Mouse (Mus musculus) heart, embryonic 13.5 days (tissue): ENCODE data around the gene Tmem192. TPM values are rescaled to one million over a fixed set of nuclear protein-coding genes. Genes with fewer than 3 reads are reported as not detected.
"Not testable (repeated sequence)": the region's sequence is repeated elsewhere in the genome, so short reads cannot be mapped to it uniquely, and the experiment has no call there.

Source experiments
- ATAC-seq: fragments of 200-750 bp; cut with Nextera tagmentation; 2 replicates; pipeline ENCODE4 v1.8.0; 2017; ENCODE audit warnings: moderate TSS enrichment; ENCODE audit not compliant: insufficient number of reproducible peaks, low FRiP score, low TSS enrichment; ENCODE audit errors: extremely low read depth
- H3K27ac ChIP-seq: fragments of 300-500 bp; sonication (generic); replicated peaks from 2 replicates; pipeline ENCODE4 v1.5.1; 2015; ENCODE audit warnings: moderate library complexity, mild to moderate bottlenecking, inconsistent platforms
- H3K27me3 ChIP-seq: fragments of 300-500 bp; sonication (generic); replicated peaks from 2 replicates; pipeline ENCODE4 v1.6.1; 2015; ENCODE audit warnings: mild to moderate bottlenecking, inconsistent platforms
- H3K36me3 ChIP-seq: fragments of 300-500 bp; sonication (generic); 2 replicates; pipeline ENCODE4 v1.6.1; 2015; ENCODE audit warnings: mild to moderate bottlenecking, inconsistent platforms
- H3K4me1 ChIP-seq: fragments of 300-500 bp; sonication (generic); 2 replicates; pipeline ENCODE4 v1.6.1; 2015; ENCODE audit warnings: inconsistent platforms
- H3K4me2 ChIP-seq: fragments of 300-500 bp; sonication (generic); 2 replicates; pipeline ENCODE4 v1.6.1; 2015; ENCODE audit warnings: inconsistent platforms, mild to moderate bottlenecking, moderate library complexity
- H3K4me3 ChIP-seq: fragments of 300-500 bp; sonication (generic); 2 replicates; pipeline ENCODE4 v1.5.1; 2015; ENCODE audit warnings: moderate library complexity, mild to moderate bottlenecking, inconsistent platforms
- H3K9ac ChIP-seq: fragments of 300-500 bp; sonication (generic); 2 replicates; pipeline ENCODE4 v1.6.1; 2015; ENCODE audit warnings: inconsistent platforms, mild to moderate bottlenecking, moderate library complexity
- H3K9me3 ChIP-seq: fragments of 300-500 bp; sonication (generic); 2 replicates; pipeline ENCODE4 v1.6.1; 2016; ENCODE audit warnings: inconsistent platforms
- WGBS: fragments of 180-500 bp; shearing (Covaris S2); methylation state at CpG from one replicate; pipeline ENCODE4 v1.1.7; 2015; ENCODE audit warnings: mixed read lengths; 5-methylcytosine and 5-hydroxymethylcytosine counted together
- polyA plus RNA-seq: library from polyadenylated mRNA; unstranded; fragments of >200 nt; fragmentation: Nextera tagmentation; extraction: Ambion mirVana; gene quantifications from 2 replicates; pipeline ENCODE4 v1.2.1, GENCODE M21; 2015

Tmem192 gene
- polyA plus RNA-seq, 1 experiment from 2014 or later: 24.0 TPM

GRCm38 (mm10) chr8:64962836-64963235, 15.9 kb downstream of the Tmem192 start:
- Histone ChIP-seq H3K9me3 (no peaks in the 10 kb centered on the region), H3K4me2 (no peak overlapping the region), H3K36me3 (peaks cover 57% of the 10 kb centered on the region), H3K27ac (no peak overlapping the region), H3K4me1 (no peaks in the 10 kb centered on the region), H3K27me3 (no peaks in the 10 kb centered on the region), H3K9ac (no peak overlapping the region), H3K4me3 (no peak overlapping the region)
- ATAC-seq: no peak

- no peaks in the 10 kb centered on the region for H3K27me3 ChIP-seq
- no peaks in the 10 kb centered on the region for H3K9me3 ChIP-seq
- H3K4me3 ChIP-seq: no peak overlapping the region
- no peak overlapping the region for H3K9ac ChIP-seq
- no peak overlapping the region for H3K27ac ChIP-seq
- no peaks in the 10 kb centered on the region for H3K36me3 ChIP-seq
- no peaks in the 10 kb centered on the region for H3K4me1 ChIP-seq
- WGBS: 65% methylated on average over 20 of the region's 20 CpGs
- ATAC-seq: no peak
- no peak overlapping the region for H3K4me2 ChIP-seq
Observed at GRCm38 (mm10) chr8:64983150-64983897, 36.3 kb downstream of the Tmem192 start.

DNA sequence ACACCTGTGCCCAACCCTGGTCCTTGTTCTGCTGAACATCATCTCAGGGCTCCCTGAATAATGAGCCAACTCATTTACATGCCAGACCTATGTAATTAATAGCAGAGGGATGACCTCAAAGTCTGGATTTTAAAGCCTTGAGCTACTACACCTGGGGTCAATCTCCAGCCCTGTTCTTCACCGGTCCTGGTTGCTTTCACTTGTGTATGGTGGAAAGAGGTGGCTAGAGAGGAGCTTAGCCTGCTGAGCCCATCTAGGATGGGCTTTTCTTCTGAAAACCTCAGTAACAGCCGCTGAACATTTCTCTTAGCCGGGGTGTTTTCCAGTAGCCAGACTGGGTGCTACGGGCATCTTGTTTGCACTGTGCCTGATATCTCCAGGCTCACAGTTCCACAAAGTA, 40.7 kb downstream of the Tmem192 start, which contains the start of gene Trim75:
TSS of gene Trim75 (minus strand) at position 101 of the 400 bp plus-strand sequence.
- no peak within 1 kb of the TSS for H3K9ac ChIP-seq
- H3K4me1 ChIP-seq: no peaks in the 10 kb centered on the region
- H3K4me3 ChIP-seq: no peak within 1 kb of the TSS
- H3K27me3 ChIP-seq: no peaks in the 10 kb centered on the region
- H3K27ac ChIP-seq: no peak within 1 kb of the TSS
- ATAC-seq: no peak
- H3K9me3 ChIP-seq: peaks cover 8% of the 10 kb centered on the region; the same call in 1 of the 2 replicates
- no peak within 1 kb of the TSS for H3K4me2 ChIP-seq
- 79% methylated on average over 4 of the region's 4 CpGs for WGBS
- H3K36me3 ChIP-seq: no peaks in the 10 kb centered on the region

- Histone ChIP-seq H3K4me3 (no peak overlapping the region), H3K36me3 (no peaks in the 10 kb centered on the region), H3K27me3 (no peaks in the 10 kb centered on the region), H3K27ac (no peak overlapping the region), H3K4me1 (no peaks in the 10 kb centered on the region), H3K4me2 (no peak overlapping the region), H3K9ac (no peak overlapping the region), H3K9me3 (no peaks in the 10 kb centered on the region)
- 75% methylated on average over 4 of the region's 4 CpGs for WGBS
- ATAC-seq: no peak
Observed at GRCm38 (mm10) chr8:64998806-64999365, 51.9 kb downstream of the Tmem192 start.

DNA sequence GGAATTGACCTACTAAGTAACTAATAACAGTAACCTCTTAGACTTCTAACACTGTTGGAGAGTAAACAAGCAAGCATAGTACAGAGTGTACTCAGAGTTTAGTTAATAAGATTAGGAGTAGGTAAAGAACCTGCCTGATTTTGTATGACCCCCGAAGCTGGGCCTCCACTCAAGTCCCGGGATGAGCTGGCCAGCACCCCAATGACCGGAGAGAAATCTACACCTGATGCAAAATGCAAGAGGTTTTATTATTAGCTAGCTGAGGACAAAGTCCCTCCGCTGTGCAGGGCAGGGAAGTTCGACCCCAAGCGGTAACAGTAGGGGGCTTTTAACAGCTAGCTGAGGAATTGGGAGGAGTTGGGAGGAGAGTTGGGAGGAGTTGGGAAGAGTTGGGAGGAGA, 60.6 kb downstream of the Tmem192 start:
- not testable (repeated sequence) for H3K9me3 ChIP-seq, H3K4me3 ChIP-seq, H3K27me3 ChIP-seq, H3K9ac ChIP-seq, H3K27ac ChIP-seq, ATAC-seq, H3K4me1 ChIP-seq, H3K4me2 ChIP-seq, H3K36me3 ChIP-seq
- 67% methylated on average over 6 of the region's 6 CpGs for WGBS

- H3K36me3 ChIP-seq: no peaks in the 10 kb centered on the region
- H3K4me2 ChIP-seq: no peak within 1 kb of the TSS
- no peak within 1 kb of the TSS for H3K9ac ChIP-seq
- WGBS: 81% methylated on average over 8 of the region's 8 CpGs
- no peaks in the 10 kb centered on the region for H3K4me1 ChIP-seq
- H3K27ac ChIP-seq: no peak within 1 kb of the TSS
- no peak for ATAC-seq
- H3K9me3 ChIP-seq: no peaks in the 10 kb centered on the region
- no peaks in the 10 kb centered on the region for H3K27me3 ChIP-seq
- no peak within 1 kb of the TSS for H3K4me3 ChIP-seq
Observed at GRCm38 (mm10) chr8:65018423-65018822, 71.4 kb downstream of the Tmem192 start, which contains the start of the genes Trim61 and Trim60. Gene Trim61, minus strand, starts transcription at chr8:65018523. Gene Trim60, minus strand, starts transcription at chr8:65018584.

Other genes starting within 250 kb of the Tmem192 start
- 50.3 and 54.8 TPM in 2 replicates for gene Msmo1, start 213.4 kb upstream of the Tmem192 start, polyA plus RNA-seq
- 5.4 and 8.6 TPM in 2 replicates for gene Klhl2, start 97.2 kb upstream of the Tmem192 start, polyA plus RNA-seq
- 0.04 TPM in 1 of 2 replicates, not detected in the other for gene Trim75, start 40.6 kb downstream of the Tmem192 start, polyA plus RNA-seq
- gene Trim61, start 71.3 kb downstream of the Tmem192 start, polyA plus RNA-seq: 0.12 and 0.25 TPM in 2 replicates
- gene Trim60, start 71.4 kb downstream of the Tmem192 start, polyA plus RNA-seq: 0.05 TPM in 1 of 2 replicates, not detected in the other
- gene Apela, start 90.2 kb downstream of the Tmem192 start, polyA plus RNA-seq: 9.0 and 11.1 TPM in 2 replicates
- gene Gm10663, start 127.8 kb downstream of the Tmem192 start, polyA plus RNA-seq: not detected in 2 replicates
- 0.09 and 0.12 TPM in 2 replicates for gene BC030870, start 182.4 kb downstream of the Tmem192 start, polyA plus RNA-seq